Mouse (Mus musculus): ENCODE data around the gene Psg19. TPM values are rescaled to one million over a fixed set of nuclear protein-coding genes. Genes with fewer than 3 reads are reported as not detected.
A peak's percentile ranks its signal among the peaks of the same experiment; 100 is the strongest.

Psg19 gene
- polyA plus RNA-seq (2015; fragmentation: Nextera tagmentation; extraction: Ambion mirVana), result not detected in 2 replicates

DNA sequence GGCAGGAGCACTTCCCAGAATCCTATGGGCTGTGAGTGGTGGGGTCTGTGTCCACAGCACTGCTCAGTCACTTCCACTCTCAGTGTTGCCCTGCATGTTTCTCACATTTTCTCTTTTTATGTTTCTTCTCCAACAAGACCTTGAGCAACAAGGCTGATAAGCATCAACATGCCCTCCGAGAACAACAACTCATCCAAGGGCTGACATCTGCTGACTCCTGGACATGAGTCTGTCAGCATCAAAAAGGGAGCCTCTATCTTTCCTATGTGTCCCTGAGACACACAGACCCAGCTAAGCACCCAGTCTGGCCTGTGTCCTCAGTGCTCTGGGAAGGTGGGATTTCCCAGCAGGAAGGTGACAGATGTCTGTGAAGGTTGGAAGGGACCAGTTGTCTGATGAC, at the start of gene Psg19:
Gene Psg19, minus strand, starts transcription at position 101 of the 400 bp plus-strand sequence.
- 48% methylated on average over 1 of the region's 1 CpGs for WGBS (ENCODE audit: insufficient replicate concordance)
- Histone ChIP-seq H3K36me3 (no peaks in the 10 kb centered on the region), H3K4me1 (replicated peaks) (no peaks in the 10 kb centered on the region), H3K27me3 (no peaks in the 10 kb centered on the region), H3K9ac (no peak within 1 kb of the TSS), H3K27ac (no peak within 1 kb of the TSS), H3K4me3 (replicated peaks) (no peak within 1 kb of the TSS), H3K4me2 (no peak within 1 kb of the TSS), H3K9me3 (replicated peaks) (no peaks in the 10 kb centered on the region)
- DNase-seq, result no peak
- no peak for ATAC-seq (ENCODE audit: low read depth)

DNA sequence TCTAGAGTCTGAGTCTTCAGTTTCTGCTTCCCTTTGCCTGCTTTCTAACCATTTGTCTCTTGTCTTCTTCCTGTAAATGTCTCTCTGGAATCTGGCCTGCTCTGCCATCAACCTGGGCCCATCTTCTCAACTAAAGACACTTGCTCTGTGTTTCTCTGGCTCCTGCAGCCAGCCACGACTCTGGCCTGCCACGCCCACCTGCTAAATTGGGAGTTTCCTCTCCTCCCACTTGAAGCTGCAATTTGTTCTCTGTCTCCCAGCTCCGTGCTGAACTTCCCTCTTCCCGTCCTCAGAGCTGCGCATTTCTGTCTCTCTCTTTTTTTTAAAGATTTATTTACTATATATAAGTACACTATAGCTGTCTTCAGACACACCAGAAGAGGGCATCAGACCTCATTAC, 46.5 kb upstream of the Psg19 start:
- ATAC-seq (ENCODE audit: low read depth) (no peak), DNase-seq (no peak)
- WGBS (ENCODE audit: insufficient replicate concordance), result 16% methylated on average over 5 of the region's 5 CpGs
- Histone ChIP-seq H3K4me3 (replicated peaks) (no peak overlapping the region), H3K27me3 (no peaks in the 10 kb centered on the region), H3K27ac (no peak overlapping the region), H3K36me3 (no peaks in the 10 kb centered on the region), H3K4me2 (no peak overlapping the region), H3K9ac (no peak overlapping the region), H3K9me3 (replicated peaks) (no peaks in the 10 kb centered on the region), H3K4me1 (replicated peaks) (peaks cover 14% of the 10 kb centered on the region; the same call in 1 of the 2 replicates)

DNA sequence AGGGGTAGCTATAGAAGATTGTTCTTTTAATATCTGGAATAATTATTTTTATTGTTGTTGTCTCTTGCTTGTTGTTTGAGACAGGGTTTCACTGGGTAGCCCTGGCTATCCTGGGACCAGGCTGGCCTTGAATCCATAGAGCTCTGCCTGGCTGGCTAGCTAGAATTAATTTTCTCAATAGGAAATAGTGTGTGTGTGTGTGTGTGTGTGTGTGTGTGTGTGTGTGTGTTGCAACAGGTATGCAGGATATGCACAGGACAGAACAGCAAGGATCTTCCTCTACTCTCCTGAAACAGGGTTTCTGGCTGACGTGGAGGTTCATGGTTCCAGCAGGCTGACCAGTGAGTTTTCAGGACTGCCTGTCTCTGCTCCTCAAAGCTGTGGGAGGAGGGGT, 42.9 kb upstream of the Psg19 start:
- Histone ChIP-seq H3K36me3 (no peaks in the 10 kb centered on the region), H3K27me3 (no peaks in the 10 kb centered on the region), H3K4me2 (peak overlapping the region; percentile 45), H3K27ac (no peak overlapping the region), H3K4me3 (replicated peaks) (no peak overlapping the region), H3K9ac (no peak overlapping the region), H3K9me3 (replicated peaks) (no peaks in the 10 kb centered on the region), H3K4me1 (replicated peaks) (peaks cover 14% of the 10 kb centered on the region; the same call in 1 of the 2 replicates)
- DNase-seq (no peak), ATAC-seq (ENCODE audit: low read depth) (no peak)
- 35% methylated on average over 1 of the region's 1 CpGs for WGBS (ENCODE audit: insufficient replicate concordance)

DNA sequence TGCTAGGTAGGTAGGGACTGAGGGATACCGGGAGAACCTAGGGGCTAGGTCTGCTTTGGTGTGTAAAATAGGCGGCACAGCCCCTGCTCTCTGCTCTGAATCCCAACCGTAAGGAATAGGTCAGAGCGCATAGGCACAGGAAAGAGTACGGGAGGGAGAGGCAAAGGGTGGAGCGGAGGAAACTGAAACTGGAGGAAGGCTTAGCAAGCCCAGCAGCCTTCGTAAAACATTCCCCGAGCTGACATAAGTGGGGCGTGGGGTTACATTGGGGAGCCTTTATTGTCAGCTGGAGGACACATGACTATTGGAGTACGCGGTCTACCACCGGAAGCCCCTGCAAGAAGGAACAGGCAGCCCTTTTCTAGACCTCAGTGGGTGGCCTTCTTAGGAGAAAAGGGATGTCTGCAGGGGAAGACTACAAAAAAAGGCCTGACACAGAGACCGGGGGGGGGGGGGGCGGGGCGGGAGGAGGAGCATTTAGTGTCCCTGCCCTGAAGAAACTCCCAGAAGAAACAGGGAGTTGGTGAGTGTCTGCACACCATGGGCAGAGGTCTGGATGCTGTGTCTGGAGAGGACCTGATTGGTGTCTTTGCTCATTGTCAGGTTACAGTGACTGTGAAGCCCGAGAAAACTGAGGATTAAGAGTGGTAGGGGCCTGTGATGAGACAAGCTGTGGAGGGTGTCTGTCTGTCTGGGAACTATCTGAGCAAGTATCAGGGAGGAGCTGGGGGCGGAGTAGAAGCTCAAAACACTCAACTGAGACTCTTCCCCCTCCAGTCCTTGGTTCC, 42.3 kb upstream of the Psg19 start:
- Histone ChIP-seq H3K4me2 (peak overlapping the region; percentile 55), H3K4me1 (replicated peaks) (peaks cover 14% of the 10 kb centered on the region; the same call in 1 of the 2 replicates), H3K4me3 (replicated peaks) (peak overlapping the region; percentile 39), H3K9ac (peak overlapping the region; percentile 26; the same call in 1 of the 2 replicates), H3K27ac (no peak overlapping the region), H3K36me3 (no peaks in the 10 kb centered on the region), H3K9me3 (replicated peaks) (no peaks in the 10 kb centered on the region), H3K27me3 (no peaks in the 10 kb centered on the region)
- ATAC-seq (ENCODE audit: low read depth) (peak; percentile 57; the same call in 1 of the 2 replicates), DNase-seq (no peak)
- 5% methylated on average over 14 of the region's 17 CpGs for WGBS (ENCODE audit: insufficient replicate concordance)

DNA sequence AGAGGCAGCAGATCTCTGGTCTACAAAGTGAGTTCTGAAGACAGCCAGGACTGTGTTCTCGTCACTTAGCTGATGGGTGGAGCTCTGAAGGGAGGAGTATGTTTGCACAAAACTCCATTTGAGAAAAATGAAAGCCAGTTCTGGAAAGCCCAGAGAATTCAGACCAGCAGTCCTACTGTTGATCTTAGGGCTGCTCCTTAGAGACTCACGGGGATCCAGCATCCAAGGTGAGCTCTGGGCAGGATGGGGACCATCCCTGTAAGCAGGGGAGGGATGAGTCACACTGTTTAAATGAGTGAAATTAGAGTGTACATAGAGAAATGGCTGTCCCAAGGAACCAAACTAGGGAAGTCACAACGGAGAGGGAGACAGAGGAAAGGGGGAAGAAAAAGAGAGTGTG, 41.5 kb upstream of the Psg19 start, which contains the start of gene Mill2:
Gene Mill2, plus strand, starts transcription at position 102 of the 400 bp plus-strand sequence.
- Histone ChIP-seq H3K27me3 (no peaks in the 10 kb centered on the region), H3K9me3 (replicated peaks) (no peaks in the 10 kb centered on the region), H3K36me3 (no peaks in the 10 kb centered on the region), H3K4me3 (replicated peaks) (peak within 1 kb of the TSS; percentile 39), H3K4me1 (replicated peaks) (peaks cover 14% of the 10 kb centered on the region; the same call in 1 of the 2 replicates), H3K9ac (peak within 1 kb of the TSS; percentile 26; the same call in 1 of the 2 replicates), H3K4me2 (peak within 1 kb of the TSS; percentile 55), H3K27ac (no peak within 1 kb of the TSS)
- ATAC-seq (ENCODE audit: low read depth) (no peak), DNase-seq (no peak)
- 13% methylated on average over 3 of the region's 3 CpGs for WGBS (ENCODE audit: insufficient replicate concordance)

DNA sequence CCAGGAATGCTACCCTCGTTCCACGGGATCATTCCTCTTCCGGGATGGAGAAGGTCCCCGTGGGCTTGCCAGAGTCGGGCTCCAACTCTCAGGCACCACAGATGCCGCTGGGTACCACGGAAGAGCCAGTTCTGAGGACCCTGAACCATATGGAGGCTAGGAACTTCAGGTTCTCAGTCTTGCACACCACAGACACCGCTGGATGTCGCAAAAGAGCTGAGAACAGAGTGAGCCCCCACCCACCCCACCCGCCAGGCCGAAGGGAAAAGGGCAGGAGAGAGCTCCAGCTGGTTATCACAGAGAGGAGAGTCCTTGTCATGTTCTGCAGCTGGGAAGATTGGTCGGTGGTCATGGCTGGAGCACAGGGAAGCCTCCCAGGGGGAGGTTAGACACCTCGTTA, 34.0 kb upstream of the Psg19 start:
- H3K27me3 ChIP-seq, result no peaks in the 10 kb centered on the region
- no peaks in the 10 kb centered on the region for H3K36me3 ChIP-seq
- no peaks in the 10 kb centered on the region for H3K4me1 ChIP-seq (replicated peaks)
- H3K4me2 ChIP-seq, result no peak overlapping the region
- no peak for DNase-seq
- H3K4me3 ChIP-seq (replicated peaks), result no peak overlapping the region
- no peak overlapping the region for H3K27ac ChIP-seq
- H3K9ac ChIP-seq, result no peak overlapping the region
- no peak for ATAC-seq (ENCODE audit: low read depth)
- H3K9me3 ChIP-seq (replicated peaks), result no peaks in the 10 kb centered on the region
- WGBS (ENCODE audit: insufficient replicate concordance), result 30% methylated on average over 13 of the region's 13 CpGs

DNA sequence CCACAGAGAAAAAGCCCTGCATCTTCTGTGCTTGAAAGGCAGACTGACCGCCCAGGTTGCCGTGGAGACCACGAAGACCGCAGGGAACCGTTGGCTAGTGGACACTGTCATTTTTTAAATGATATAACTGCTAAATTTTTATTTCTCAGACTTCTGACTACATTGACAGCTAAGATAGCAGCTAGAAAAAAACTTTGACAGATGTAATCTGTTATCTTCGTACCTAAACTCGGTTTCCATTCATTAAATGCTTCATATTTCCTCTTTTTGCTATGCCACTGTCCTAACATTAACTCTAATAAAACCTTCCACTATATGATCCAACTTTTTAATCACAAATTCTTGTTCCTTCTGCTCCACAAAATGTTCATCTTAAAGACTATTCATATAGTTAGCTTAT, 31.2 kb upstream of the Psg19 start:
- no peaks in the 10 kb centered on the region for H3K36me3 ChIP-seq
- DNase-seq (no peak), ATAC-seq (ENCODE audit: low read depth) (no peak)
- no peak overlapping the region for H3K4me2 ChIP-seq
- H3K9ac ChIP-seq, result no peak overlapping the region
- no peaks in the 10 kb centered on the region for H3K4me1 ChIP-seq (replicated peaks)
- H3K4me3 ChIP-seq (replicated peaks), result no peak overlapping the region
- no peaks in the 10 kb centered on the region for H3K9me3 ChIP-seq (replicated peaks)
- H3K27me3 ChIP-seq, result no peaks in the 10 kb centered on the region
- WGBS (ENCODE audit: insufficient replicate concordance), result 73% methylated on average over 7 of the region's 7 CpGs
- H3K27ac ChIP-seq, result no peak overlapping the region

DNA sequence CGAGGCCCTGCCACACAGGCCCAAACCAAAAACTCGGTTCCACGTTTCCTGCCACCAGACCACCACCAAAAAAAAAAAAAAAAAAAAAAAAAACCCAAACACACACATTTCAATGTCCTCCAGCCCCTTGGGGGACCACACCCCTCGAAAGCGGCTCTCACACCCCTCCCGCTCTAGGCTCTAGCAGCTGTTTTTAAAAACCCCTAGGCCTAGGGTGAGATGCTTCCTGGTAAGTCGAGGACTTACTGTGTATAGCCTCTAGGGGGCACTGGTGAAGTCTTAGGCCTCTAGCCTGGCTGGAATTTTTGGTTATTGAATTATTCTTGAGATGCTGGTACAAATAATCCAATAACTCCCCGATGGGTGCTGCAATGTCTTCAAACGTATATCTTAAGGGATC, 30.3 kb upstream of the Psg19 start:
- ATAC-seq (ENCODE audit: low read depth) (no peak), DNase-seq (no peak)
- Histone ChIP-seq H3K9ac (no peak overlapping the region), H3K36me3 (no peaks in the 10 kb centered on the region), H3K9me3 (replicated peaks) (no peaks in the 10 kb centered on the region), H3K4me1 (replicated peaks) (no peaks in the 10 kb centered on the region), H3K4me3 (replicated peaks) (no peak overlapping the region), H3K4me2 (no peak overlapping the region), H3K27me3 (no peaks in the 10 kb centered on the region), H3K27ac (no peak overlapping the region)
- WGBS (ENCODE audit: insufficient replicate concordance), result 51% methylated on average over 9 of the region's 9 CpGs

DNA sequence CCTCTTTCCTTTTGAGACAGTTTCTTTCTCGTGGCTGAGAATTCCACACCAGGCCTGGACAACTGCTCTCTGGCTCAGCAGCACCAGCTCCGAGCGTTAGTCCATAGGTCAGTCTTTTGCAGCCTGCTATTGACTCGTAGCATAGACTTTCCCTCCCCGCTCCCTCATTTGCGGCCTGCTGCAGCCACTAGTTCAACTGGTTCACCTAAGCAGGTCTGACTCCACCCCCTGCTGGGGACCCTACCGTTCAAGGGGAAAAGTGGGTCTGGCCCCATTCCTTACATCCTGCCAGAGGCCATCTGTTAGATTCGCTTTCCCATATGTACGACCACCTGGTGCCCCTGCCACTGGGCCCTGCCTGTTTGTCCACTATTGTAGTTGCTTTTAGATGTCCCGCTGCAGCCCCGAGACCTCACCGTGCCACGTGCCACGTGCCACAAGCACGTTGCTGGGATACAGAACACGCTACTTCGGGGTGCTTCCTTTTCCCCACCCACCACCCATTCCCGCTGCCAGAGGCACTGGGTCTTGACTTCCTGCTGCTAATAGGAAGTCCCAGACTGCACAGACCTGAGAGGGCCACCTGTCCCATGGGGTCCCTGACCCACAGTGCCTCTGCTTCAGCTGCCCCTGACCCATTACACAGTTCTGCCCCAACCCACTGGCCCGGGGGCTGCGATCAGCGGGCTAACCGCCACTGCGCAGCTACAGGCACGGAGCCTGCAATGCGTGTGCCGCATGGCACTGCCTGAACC, 29.6 kb upstream of the Psg19 start:
- Histone ChIP-seq H3K36me3 (no peaks in the 10 kb centered on the region), H3K9me3 (replicated peaks) (no peaks in the 10 kb centered on the region), H3K4me1 (replicated peaks) (no peaks in the 10 kb centered on the region), H3K27me3 (no peaks in the 10 kb centered on the region), H3K4me3 (replicated peaks) (no peak overlapping the region), H3K9ac (no peak overlapping the region), H3K27ac (no peak overlapping the region), H3K4me2 (no peak overlapping the region)
- DNase-seq (no peak), ATAC-seq (ENCODE audit: low read depth) (peak; percentile 36; the same call in 1 of the 2 replicates)
- WGBS (ENCODE audit: insufficient replicate concordance), result 64% methylated on average over 26 of the region's 26 CpGs

DNA sequence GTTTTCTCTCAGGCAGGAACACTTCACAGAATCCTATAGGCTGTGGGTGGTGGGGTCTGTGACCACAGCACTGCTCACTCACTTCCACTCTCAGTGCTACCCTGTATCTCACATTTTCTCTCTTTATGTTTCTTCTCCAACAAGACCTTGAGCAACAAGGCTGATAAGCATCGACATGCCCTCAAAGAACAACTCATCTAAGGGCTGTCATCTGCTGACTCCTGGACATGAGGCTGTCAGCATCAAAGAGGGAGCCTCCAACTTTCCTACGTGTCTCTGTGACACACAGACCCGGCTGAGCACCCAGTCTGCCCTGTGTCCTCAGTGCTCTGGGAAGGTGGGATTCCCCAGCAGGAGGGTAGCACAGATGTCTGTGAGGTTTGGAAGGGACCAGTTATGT, 23.2 kb upstream of the Psg19 start, which contains the start of gene Psg17:
Gene Psg17, minus strand, starts transcription at position 101 of the 400 bp plus-strand sequence.
- Histone ChIP-seq H3K36me3 (no peaks in the 10 kb centered on the region), H3K4me1 (replicated peaks) (no peaks in the 10 kb centered on the region), H3K4me2 (no peak within 1 kb of the TSS), H3K27me3 (no peaks in the 10 kb centered on the region), H3K27ac (no peak within 1 kb of the TSS), H3K9ac (no peak within 1 kb of the TSS), H3K9me3 (replicated peaks) (no peaks in the 10 kb centered on the region), H3K4me3 (replicated peaks) (no peak within 1 kb of the TSS)
- DNase-seq (no peak), ATAC-seq (ENCODE audit: low read depth) (no peak)
- 33% methylated on average over 3 of the region's 3 CpGs for WGBS (ENCODE audit: insufficient replicate concordance)

DNA sequence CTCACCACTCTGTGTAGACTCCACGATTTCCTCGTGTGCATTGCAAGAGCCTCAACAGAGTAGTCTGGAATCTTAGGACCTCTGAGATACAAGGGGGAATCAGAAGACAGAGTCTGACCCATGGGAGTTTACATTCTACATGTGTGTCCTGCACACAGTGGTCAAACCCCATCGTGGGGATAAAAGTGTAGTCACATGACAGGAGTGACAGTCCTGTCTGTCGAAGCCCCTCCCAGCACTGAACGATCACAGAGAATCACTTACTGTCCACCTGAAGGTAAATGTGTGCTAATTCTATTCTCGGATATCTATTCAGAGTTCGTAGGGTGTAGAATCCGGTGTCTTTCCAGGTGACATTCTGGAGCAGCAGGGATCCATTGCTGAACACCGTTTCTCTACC, 20.0 kb upstream of the Psg19 start:
- H3K4me3 ChIP-seq (replicated peaks), result no peak overlapping the region
- WGBS (ENCODE audit: insufficient replicate concordance), result 70% methylated on average over 9 of the region's 9 CpGs
- H3K36me3 ChIP-seq, result no peaks in the 10 kb centered on the region
- H3K27me3 ChIP-seq, result no peaks in the 10 kb centered on the region
- no peaks in the 10 kb centered on the region for H3K4me1 ChIP-seq (replicated peaks)
- ATAC-seq (ENCODE audit: low read depth) (no peak), DNase-seq (no peak)
- no peak overlapping the region for H3K9ac ChIP-seq
- no peak overlapping the region for H3K27ac ChIP-seq
- H3K4me2 ChIP-seq, result no peak overlapping the region
- no peaks in the 10 kb centered on the region for H3K9me3 ChIP-seq (replicated peaks)

Measured in liver, embryonic 13.5 days (tissue).